Mouse (Mus musculus) ES-Bruce4 (cell line): Measurements from ENCODE around the gene Pdik1l. TPM values are rescaled to one million over a fixed set of nuclear protein-coding genes. Genes with fewer than 3 reads are reported as not detected.

Source experiments
- H3K27ac ChIP-seq: 2 replicates; pipeline ENCODE4 v1.5.1; 2012; ENCODE audit warnings: low read length, inconsistent platforms; ENCODE audit not compliant: insufficient read depth
- H3K27me3 ChIP-seq: 2 replicates; pipeline ENCODE4 v1.6.1; 2012; ENCODE audit warnings: mild to moderate bottlenecking, low read length, inconsistent platforms; ENCODE audit not compliant: control insufficient read depth, poor library complexity, insufficient read depth, severe bottlenecking
- H3K36me3 ChIP-seq: 2 replicates; pipeline ENCODE4 v1.6.1; 2012; ENCODE audit warnings: inconsistent platforms, mild to moderate bottlenecking, low read length, moderate library complexity; ENCODE audit not compliant: control insufficient read depth, poor library complexity, insufficient read depth, severe bottlenecking
- H3K4me1 ChIP-seq: one replicate; pipeline ENCODE4 v1.8.1; 2011; ENCODE audit warnings: low read length; ENCODE audit not compliant: control insufficient read depth, insufficient read depth
- H3K4me3 ChIP-seq: 2 replicates; pipeline ENCODE4 v1.5.1; 2011; ENCODE audit warnings: low read depth, mild to moderate bottlenecking, low read length
- H3K9ac ChIP-seq: 2 replicates; pipeline ENCODE4 v1.6.1; 2012; ENCODE audit warnings: low read depth, mild to moderate bottlenecking, inconsistent platforms; ENCODE audit not compliant: poor library complexity, severe bottlenecking
- H3K9me3 ChIP-seq: replicated peaks from 2 replicates; pipeline ENCODE4 v1.6.1; 2012; ENCODE audit warnings: mild to moderate bottlenecking, low read length, inconsistent platforms; ENCODE audit not compliant: control insufficient read depth, poor library complexity, insufficient read depth, severe bottlenecking
- CTCF ChIP-seq: IDR thresholded peaks from one replicate; pipeline ENCODE4 v1.8.1; 2011; ENCODE audit warnings: low read depth, low read length
- EP300 ChIP-seq: IDR thresholded peaks from 2 replicates; pipeline ENCODE4 v1.6.1; 2011; ENCODE audit warnings: low read depth, low read length; ENCODE audit not compliant: insufficient read depth
- POLR2A ChIP-seq: IDR thresholded peaks from one replicate; pipeline ENCODE4 v1.8.1; 2011; ENCODE audit warnings: low read length; ENCODE audit not compliant: insufficient read depth
- polyA plus RNA-seq: library from polyadenylated mRNA; stranded (reverse); fragments of >200 nt; gene quantifications from 2 replicates; pipeline ENCODE4 v1.2.4, GENCODE M21; 2011; ENCODE audit warnings: low read depth; ENCODE audit not compliant: missing spikeins, insufficient read depth, insufficient read length

Pdik1l gene
- 12.0 and 14.1 TPM in 2 replicates for polyA plus RNA-seq

GRCm38 (mm10) chr4:134287575-134288025, at the start of gene Pdik1l:
Pdik1l (minus strand) TSS chr4:134287895.
- peak within 1 kb of the TSS; percentile 85 for H3K27ac ChIP-seq
- no peaks in the 10 kb centered on the region for H3K4me1 ChIP-seq
- H3K27me3 ChIP-seq, result no peaks in the 10 kb centered on the region
- no peaks in the 10 kb centered on the region for H3K9me3 ChIP-seq
- H3K36me3 ChIP-seq, result peaks cover 5% of the 10 kb centered on the region
- H3K9ac ChIP-seq, result peak within 1 kb of the TSS; percentile 88
- TF ChIP-seq POLR2A, result peak; percentile 35
- peak; percentile 79; the same call in 1 of the 2 replicates for TF ChIP-seq EP300
- no peak for TF ChIP-seq CTCF
- H3K4me3 ChIP-seq, result peak within 1 kb of the TSS; percentile 87

GRCm38 (mm10) chr4:134330281-134330680, 42.6 kb upstream of the Pdik1l start:
- H3K9ac ChIP-seq, result no peak overlapping the region
- TF ChIP-seq POLR2A (no peak), CTCF (no peak), EP300 (no peak)
- peaks cover 13% of the 10 kb centered on the region for H3K4me1 ChIP-seq
- H3K36me3 ChIP-seq, result no peaks in the 10 kb centered on the region
- H3K27ac ChIP-seq, result no peak overlapping the region
- no peaks in the 10 kb centered on the region for H3K9me3 ChIP-seq
- no peak overlapping the region for H3K4me3 ChIP-seq
- no peaks in the 10 kb centered on the region for H3K27me3 ChIP-seq

- Histone ChIP-seq H3K4me1 (peaks cover 13% of the 10 kb centered on the region), H3K9me3 (no peaks in the 10 kb centered on the region), H3K4me3 (no peak overlapping the region), H3K27ac (no peak overlapping the region), H3K27me3 (no peaks in the 10 kb centered on the region), H3K36me3 (no peaks in the 10 kb centered on the region), H3K9ac (no peak overlapping the region)
- no peak for TF ChIP-seq EP300
Measured at GRCm38 (mm10) chr4:134328832-134329231, 41.1 kb upstream of the Pdik1l start.

- no peak overlapping the region for H3K27ac ChIP-seq
- H3K9me3 ChIP-seq, result no peaks in the 10 kb centered on the region
- peaks cover 13% of the 10 kb centered on the region for H3K4me1 ChIP-seq
- no peaks in the 10 kb centered on the region for H3K36me3 ChIP-seq
- no peaks in the 10 kb centered on the region for H3K27me3 ChIP-seq
- H3K9ac ChIP-seq, result no peak overlapping the region
- H3K4me3 ChIP-seq, result no peak overlapping the region
- TF ChIP-seq EP300 (no peak), POLR2A (no peak), CTCF (no peak)
Measured at GRCm38 (mm10) chr4:134328151-134328550, 40.5 kb upstream of the Pdik1l start.

- no peak overlapping the region for H3K9ac ChIP-seq
Measured at GRCm38 (mm10) chr4:134326859-134327530, 39.3 kb upstream of the Pdik1l start.

GRCm38 (mm10) chr4:134324655-134325054, 37.0 kb upstream of the Pdik1l start:
- no peak overlapping the region for H3K4me3 ChIP-seq
- H3K27ac ChIP-seq, result no peak overlapping the region
- TF ChIP-seq EP300 (no peak), POLR2A (no peak), CTCF (no peak)
- no peaks in the 10 kb centered on the region for H3K9me3 ChIP-seq
- no peaks in the 10 kb centered on the region for H3K27me3 ChIP-seq
- H3K9ac ChIP-seq, result no peak overlapping the region
- no peaks in the 10 kb centered on the region for H3K36me3 ChIP-seq
- H3K4me1 ChIP-seq, result peaks cover 11% of the 10 kb centered on the region

More at GRCm38 (mm10) chr4:134326859-134327530, 39.3 kb upstream of the Pdik1l start:
- Histone ChIP-seq H3K9me3 (no peaks in the 10 kb centered on the region), H3K4me1 (peaks cover 13% of the 10 kb centered on the region), H3K36me3 (no peaks in the 10 kb centered on the region), H3K27me3 (no peaks in the 10 kb centered on the region), H3K27ac (no peak overlapping the region), H3K4me3 (no peak overlapping the region)
- TF ChIP-seq CTCF (no peak), EP300 (no peak)
